In the genomic region with DNA sequence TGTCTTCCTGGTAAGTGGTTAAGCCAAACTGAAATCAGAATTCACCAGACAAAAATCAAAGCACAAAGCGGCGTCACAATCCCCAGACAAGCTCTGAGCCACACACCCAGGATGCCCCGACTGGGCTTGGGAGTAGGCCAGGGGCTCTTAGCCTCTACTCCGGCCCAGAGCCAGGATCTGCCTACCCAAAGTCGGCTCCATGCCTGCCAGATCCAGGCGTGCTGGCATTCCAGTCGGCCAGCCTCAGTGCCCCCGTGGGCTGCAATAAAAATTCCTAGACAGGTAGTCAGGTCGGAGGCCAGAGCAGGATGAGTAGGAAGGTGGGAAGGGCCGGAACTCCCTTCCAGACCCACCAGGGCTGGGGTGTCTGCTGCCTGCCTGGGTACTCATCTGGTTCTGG, we compare ENCODE assay signal across 14 mouse cellular contexts. TPM values are rescaled to one million over a fixed set of nuclear protein-coding genes. Genes with fewer than 3 reads are reported as not detected.
A peak's percentile ranks its signal among the peaks of the same experiment; 100 is the strongest.
DNase-seq lines count a peak whose midpoint lies in the region; ATAC-seq and TF ChIP-seq lines count a peak whose summit lies in the region.
"Had no signal": no experiment of that assay in that cellular context is flagged by ENCODE, and none has a peak within 500 bp of the region (broad histone marks: within the 10 kb centered on the region; RNA-seq: fewer than 3 reads in every experiment).

No protein-coding gene starts in this region.

- H3K9me3 ChIP-seq in neural tube, embryonic 12.5 days = no peaks in the 10 kb centered on the region
- H3K9me3 ChIP-seq in intestine, embryonic 16.5 days (ENCODE audit: control insufficient read depth, low read length) = no peaks in the 10 kb centered on the region
- H3K9me3 ChIP-seq: hindbrain, embryonic 15.5 days had no signal

- peak overlapping the region; percentile 54 for H3K27ac ChIP-seq in gastrocnemius, adult 2 months
- H3K27ac ChIP-seq in neural tube, embryonic 12.5 days = no peak overlapping the region
- H3K27ac ChIP-seq in intestine, embryonic 16.5 days (ENCODE audit: low read length) = peak overlapping the region; percentile 26
- H3K27ac ChIP-seq: hindbrain, embryonic 15.5 days had no signal

- H3K27me3 ChIP-seq in neural tube, embryonic 12.5 days (replicated peaks) = no peaks in the 10 kb centered on the region
- no peaks in the 10 kb centered on the region for H3K27me3 ChIP-seq in intestine, embryonic 16.5 days (replicated peaks; ENCODE audit: control insufficient read depth, insufficient read depth, low read length)
- H3K27me3 ChIP-seq: hindbrain, embryonic 15.5 days had no signal

- 0 out of 2 replicates have a peak overlapping the region, but pooled peaks have one; percentile 2 for H3K9ac ChIP-seq in neural tube, embryonic 12.5 days
- H3K9ac ChIP-seq in intestine, embryonic 16.5 days (ENCODE audit: low read depth, low read length) = peak overlapping the region; percentile 47
- H3K9ac ChIP-seq: hindbrain, embryonic 15.5 days; liver, postnatal 0 days had no signal

- H3K36me3 ChIP-seq in neural tube, embryonic 12.5 days = no peaks in the 10 kb centered on the region
- H3K36me3 ChIP-seq in intestine, embryonic 16.5 days (ENCODE audit: control insufficient read depth, insufficient read depth, low read length) = no peaks in the 10 kb centered on the region
- H3K36me3 ChIP-seq: hindbrain, embryonic 15.5 days had no signal

- no peak for ATAC-seq in neural tube, embryonic 12.5 days (ENCODE audit: low FRiP score, low read depth)
- no peak for ATAC-seq in intestine, embryonic 16.5 days
- no peak for ATAC-seq in activated CD4-positive, CD25-positive, alpha-beta regulatory T cell, adult 4 months
- ATAC-seq: liver, postnatal 0 days had no signal

- peak; percentile 50 for DNase-seq in gastrocnemius, adult 2 months
- DNase-seq in gastrocnemius, adult 18-20 months (ENCODE audit: low spot score) = no peak
- DNase-seq in neural tube, embryonic 10.5 days (ENCODE audit: extremely low spot score, low spot score) = no peak
- peak; percentile 26 for DNase-seq in yolk sac, embryonic 10.5 days (ENCODE audit: low spot score)
- no peak for DNase-seq in right cerebral cortex, adult 2 months (ENCODE audit: low spot score in 2 of 2)
- DNase-seq: cerebellum, postnatal 36 days; liver, postnatal 0 days; retina, postnatal 1 day; thymus, postnatal 25 days had no signal

- intact Hi-C loops in gastrocnemius, adult 2 months (cut with DNase I) = loop anchor here (10.0 kb wide), 1 partner anchor 257 kb away; the partner anchor contains the start of gene Rae1

- no peak for TF ChIP-seq CTCF in gastrocnemius, adult 2 months (IDR thresholded peaks at IDR 0.05)

- H3K4me3 ChIP-seq in gastrocnemius, adult 2 months = no peak overlapping the region
- no peak overlapping the region for H3K4me3 ChIP-seq in neural tube, embryonic 12.5 days
- no peak overlapping the region for H3K4me3 ChIP-seq in intestine, embryonic 16.5 days (ENCODE audit: low read length)
- H3K4me3 ChIP-seq: hindbrain, embryonic 15.5 days had no signal

- H3K4me2 ChIP-seq in neural tube, embryonic 12.5 days (replicated peaks) = peak overlapping the region; percentile 8; the same call in 1 of the 2 replicates
- H3K4me2 ChIP-seq in intestine, embryonic 16.5 days (ENCODE audit: low read depth, low read length) = no peak overlapping the region
- H3K4me2 ChIP-seq: hindbrain, embryonic 15.5 days had no signal

- 63% methylated on average over 10 of the region's 10 CpGs for WGBS in neural tube, embryonic 12.5 days
- 49% methylated on average over 10 of the region's 10 CpGs for WGBS in intestine, embryonic 16.5 days

- peaks cover 97% of the 10 kb centered on the region for H3K4me1 ChIP-seq in neural tube, embryonic 12.5 days
- peaks cover 96% of the 10 kb centered on the region for H3K4me1 ChIP-seq in intestine, embryonic 16.5 days (ENCODE audit: control insufficient read depth, insufficient read depth, low read length)

RNA-seq across cellular contexts. Expression of gene Pmepa1, which starts 14.8 kb away (rescaled TPM):
- 10 to 100 TPM; 20.0 to 24.4 TPM for total RNA-seq in gastrocnemius, adult 2 months (2021)
- total RNA-seq in gastrocnemius, adult 18-20 months (2021) = 10 to 100 TPM; 17.2 to 31.9 TPM
- polyA plus RNA-seq in neural tube, embryonic 12.5 days (2016; fragmentation: Nextera tagmentation; extraction: Ambion mirVana) = 6.6 and 7.4 TPM in 2 replicates
- 4.4 and 4.6 TPM in 2 replicates for polyA plus RNA-seq in intestine, embryonic 16.5 days (2015; fragmentation: Nextera tagmentation; extraction: Ambion mirVana)
- polyA plus RNA-seq in activated CD4-positive, CD25-positive, alpha-beta regulatory T cell, adult 4 months (2017; shearing (Covaris generic)) = 10 to 100 TPM in 1 of 2 experiments, 1 to 10 TPM in 1; 8.8 to 12.2 TPM
- total RNA-seq: MEL had no signal

RNA-seq across cellular contexts. Expression of gene Zbp1, which starts 42.8 kb away (rescaled TPM):
- not detected for total RNA-seq in gastrocnemius, adult 2 months (2021)
- under 1 TPM in 1 of 2 experiments, not detected in 1; 0.47 TPM for total RNA-seq in gastrocnemius, adult 18-20 months (2021)
- polyA plus RNA-seq in neural tube, embryonic 12.5 days (2016; fragmentation: Nextera tagmentation; extraction: Ambion mirVana) = 0.28 and 0.32 TPM in 2 replicates
- polyA plus RNA-seq in intestine, embryonic 16.5 days (2015; fragmentation: Nextera tagmentation; extraction: Ambion mirVana) = 0.65 and 1.9 TPM in 2 replicates
- 100 to 1,000 TPM; 118 to 141 TPM for polyA plus RNA-seq in activated CD4-positive, CD25-positive, alpha-beta regulatory T cell, adult 4 months (2017; shearing (Covaris generic))
- total RNA-seq: MEL had no signal

Comparison
In these comparisons a context has a peak if more than half of its experiments do, and no peak if none do; other contexts are left out.
1. DNase-seq: peak in gastrocnemius, adult 2 months (single experiment) and yolk sac, embryonic 10.5 days (single experiment); none in gastrocnemius, adult 18-20 months (single experiment), neural tube, embryonic 10.5 days (single experiment) and right cerebral cortex, adult 2 months (0 of 2).
2. RNA of gene Zbp1, which starts 42.8 kb away (polyA plus RNA-seq): 118 to 141 TPM in activated CD4-positive, CD25-positive, alpha-beta regulatory T cell, adult 4 months; 0.65 to 1.9 TPM in intestine, embryonic 16.5 days and 0.28 to 0.32 TPM in neural tube, embryonic 12.5 days; every median in the first group is over 10 times any median in the second.